Mouse (Mus musculus) MEL (cell line): ENCODE results near the gene Tnik. TPM values are rescaled to one million over a fixed set of nuclear protein-coding genes. Genes with fewer than 3 reads are reported as not detected.

Source experiments
- DNase-seq: peaks from one replicate; pipeline ENCODE4 v3.0.0; 2011; ENCODE audit warnings: low read depth, low spot score
- H3K27ac ChIP-seq: 2 replicates; pipeline ENCODE4 v1.5.1; 2012; ENCODE audit warnings: low read depth, mild to moderate bottlenecking, control low read depth, low read length, moderate library complexity; ENCODE audit not compliant: control insufficient read depth
- H3K27me3 ChIP-seq, 2 experiments: fragments of 150-350 bp in 1 of 2; sonication (generic) in 1 of 2; 2 replicates each; pipeline ENCODE4 v1.6.1; 2012; ENCODE audit warnings: low read length in 2 of 2, mild to moderate bottlenecking in 2 of 2, improper control_type of control experiment in 1 of 2, moderate library complexity in 1 of 2; ENCODE audit not compliant: insufficient read depth in 2 of 2, control insufficient read depth in 1 of 2
- H3K36me3 ChIP-seq, 2 experiments: 2 replicates each; pipeline ENCODE4 v1.6.1; 2012 to 2014; ENCODE audit warnings: low read length in 2 of 2, improper control_type of control experiment in 1 of 2, inconsistent platforms in 1 of 2, mild to moderate bottlenecking in 1 of 2; ENCODE audit not compliant: insufficient read depth in 2 of 2, control insufficient read depth in 1 of 2
- H3K4me1 ChIP-seq, 2 experiments: fragments of 150-350 bp in 1 of 2; sonication (generic) in 1 of 2; 2 replicates each; pipeline ENCODE4 v1.6.1; 2012; ENCODE audit warnings: low read length in 2 of 2, improper control_type of control experiment in 1 of 2, mild to moderate bottlenecking in 1 of 2; ENCODE audit not compliant: insufficient read depth in 2 of 2, control insufficient read depth in 1 of 2
- H3K4me3 ChIP-seq, 2 experiments: fragments of 150-350 bp in 1 of 2; sonication (generic) in 1 of 2; 2 replicates each; pipeline ENCODE4 v1.5.1; 2012; ENCODE audit warnings: low read depth in 2 of 2, low read length in 2 of 2, mild to moderate bottlenecking in 2 of 2, moderate library complexity in 2 of 2, control low read depth in 1 of 2, improper control_type of control experiment in 1 of 2; ENCODE audit not compliant: control insufficient read depth in 1 of 2, insufficient read depth in 1 of 2
- H3K79me2 ChIP-seq: 2 replicates; pipeline ENCODE4 v1.6.1; 2012; ENCODE audit warnings: mild to moderate bottlenecking, low read length, moderate library complexity; ENCODE audit not compliant: control insufficient read depth, poor library complexity, insufficient read depth
- H3K9ac ChIP-seq: 2 replicates; pipeline ENCODE4 v1.6.1; 2012; ENCODE audit warnings: low read depth, mild to moderate bottlenecking, control low read depth, low read length, moderate library complexity; ENCODE audit not compliant: control insufficient read depth, poor library complexity, severe bottlenecking
- H3K9me3 ChIP-seq: fragments of 150-350 bp; sonication (generic); replicated peaks from 2 replicates; pipeline ENCODE4 v1.6.1; 2012; ENCODE audit warnings: mild to moderate bottlenecking, low read length, improper control_type of control experiment, moderate library complexity; ENCODE audit not compliant: insufficient read depth
- BHLHE40 ChIP-seq: IDR thresholded peaks from 2 replicates; pipeline ENCODE4 v1.6.1; 2012; ENCODE audit warnings: low read depth, mild to moderate bottlenecking, inconsistent platforms, low read length, improper control_type of control experiment, borderline replicate concordance
- CHD2 ChIP-seq: IDR thresholded peaks from 2 replicates; pipeline ENCODE4 v1.6.1; 2011; ENCODE audit warnings: low read length, improper control_type of control experiment
- CTCF ChIP-seq, 3 experiments: IDR thresholded peaks in 2 of 3; conservative IDR thresholded peaks in 1 of 3; 2 replicates each; pipeline ENCODE4 v1.5.1; 2011 to 2012; ENCODE audit warnings: low read length in 3 of 3, low read depth in 2 of 3, mild to moderate bottlenecking in 2 of 3, improper control_type of control experiment in 1 of 3, inconsistent platforms in 1 of 3, mixed read lengths in 1 of 3, moderate library complexity in 1 of 3; ENCODE audit not compliant: control insufficient read depth in 1 of 3, insufficient read depth in 1 of 3, poor library complexity in 1 of 3, severe bottlenecking in 1 of 3
- E2F4 ChIP-seq: IDR thresholded peaks from 2 replicates; pipeline ENCODE4 v1.6.1; 2011; ENCODE audit warnings: low read depth, low read length, improper control_type of control experiment, borderline replicate concordance
- EP300 ChIP-seq, 2 experiments: IDR thresholded peaks; 2 replicates each; pipeline ENCODE4 v1.6.1; 2011; ENCODE audit warnings: improper control_type of control experiment in 2 of 2, low read length in 2 of 2, low read depth in 1 of 2, mild to moderate bottlenecking in 1 of 2
- GABPA ChIP-seq: IDR thresholded peaks from 2 replicates; pipeline ENCODE4 v1.6.1; 2012; ENCODE audit warnings: low read depth, mild to moderate bottlenecking, inconsistent platforms, low read length, improper control_type of control experiment, moderate library complexity
- JUND ChIP-seq: IDR thresholded peaks from 2 replicates; pipeline ENCODE4 v1.6.1; 2011; ENCODE audit warnings: low read depth, mild to moderate bottlenecking, improper control_type of control experiment, low read length
- MAFK ChIP-seq: IDR thresholded peaks from 2 replicates; pipeline ENCODE4 v1.6.1; 2011; ENCODE audit warnings: low read depth, mild to moderate bottlenecking, low read length, improper control_type of control experiment, borderline replicate concordance
- POLR2AphosphoS5 ChIP-seq: IDR thresholded peaks from 2 replicates; pipeline ENCODE4 v1.6.1; 2012; ENCODE audit warnings: low read depth, borderline replicate concordance, mild to moderate bottlenecking, inconsistent platforms, low read length, moderate library complexity, mixed read lengths
- SMC3 ChIP-seq: IDR thresholded peaks from 2 replicates; pipeline ENCODE4 v1.6.1; 2011; ENCODE audit warnings: low read depth, low read length, improper control_type of control experiment
- TAL1 ChIP-seq: IDR thresholded peaks from 2 replicates; pipeline ENCODE4 v1.6.1; 2012; ENCODE audit warnings: mild to moderate bottlenecking, inconsistent platforms, low read length, moderate library complexity, mixed read lengths
- TBP ChIP-seq: IDR thresholded peaks from 2 replicates; pipeline ENCODE4 v1.8.0; 2011; ENCODE audit warnings: low read depth, low read length, improper control_type of control experiment
- ZKSCAN1 ChIP-seq: IDR thresholded peaks from 2 replicates; pipeline ENCODE4 v1.6.1; 2012; ENCODE audit warnings: low read depth, mild to moderate bottlenecking, inconsistent platforms, low read length, improper control_type of control experiment, moderate library complexity
- ZNF384 ChIP-seq: IDR thresholded peaks from 2 replicates; pipeline ENCODE4 v1.6.1; 2012; ENCODE audit warnings: low read depth, mild to moderate bottlenecking, inconsistent platforms, low read length, improper control_type of control experiment
- polyA plus RNA-seq, 2 experiments: library from polyadenylated mRNA; stranded (reverse) in 1 of 2; unstranded in 1 of 2; fragments of >175 nt in 1 of 2; fragments of >200 nt in 1 of 2; gene quantifications; 2 replicates each; pipeline versions ENCODE4 v1.2.1 to v1.2.4; 2012; ENCODE audit warnings: low replicate concordance in 2 of 2, low read depth in 1 of 2; ENCODE audit not compliant: insufficient read length in 2 of 2, insufficient read depth in 1 of 2, missing spikeins in 1 of 2
- total RNA-seq: library from RNA; depleted of rRNA; stranded (reverse); fragments of 300-350 nt; gene quantifications from 2 replicates; pipeline ENCODE4 v1.2.3, GENCODE M21; 2012

The Tnik gene
- total and polyA plus RNA-seq, 3 experiments, result 9.9 to 78.4 (median 13.6) TPM

- no peaks in the 10 kb centered on the region for H3K9me3 ChIP-seq
- H3K79me2 ChIP-seq, result no peaks in the 10 kb centered on the region
- H3K4me1 ChIP-seq, result no peaks in the 10 kb centered on the region
- no peak overlapping the region for H3K9ac ChIP-seq
- H3K36me3 ChIP-seq, result no peaks in the 10 kb centered on the region
- DNase-seq, result no peak
- H3K27ac ChIP-seq, result no peak overlapping the region
- TF ChIP-seq TAL1, result no peak
- no peak for TF ChIP-seq SMC3
- no peak for TF ChIP-seq ZNF384
- no peak overlapping the region for H3K4me3 ChIP-seq
- H3K27me3 ChIP-seq, result no peaks in the 10 kb centered on the region
Measured at GRCm38 (mm10) chr3:28487418-28487817, 224.4 kb downstream of the Tnik start.

GRCm38 (mm10) chr3:28491085-28492041 lies 228.3 kb downstream of the Tnik start:
- Histone ChIP-seq H3K4me3 (no peak overlapping the region), H3K36me3 (no peaks in the 10 kb centered on the region), H3K27me3 (no peaks in the 10 kb centered on the region), H3K27ac (no peak overlapping the region), H3K9ac (no peak overlapping the region), H3K9me3 (no peaks in the 10 kb centered on the region), H3K79me2 (no peaks in the 10 kb centered on the region), H3K4me1 (no peaks in the 10 kb centered on the region)
- DNase-seq, result no peak
- no peak for TF ChIP-seq CHD2
- TF ChIP-seq CTCF (IDR thresholded peaks at IDR 0.05 in 2 of 3, conservative IDR thresholded peaks at IDR 0.05 in 1 of 3; ENCODE audit: control insufficient read depth in 1 of 3, insufficient read depth in 1 of 3, low read depth in 2 of 3, low read length in 3 of 3, poor library complexity in 1 of 3, severe bottlenecking in 1 of 3), result no peak
- TF ChIP-seq TBP, result no peak
- no peak for TF ChIP-seq EP300 (IDR thresholded peaks at IDR 0.05; ENCODE audit: low read depth in 1 of 2, low read length in 2 of 2)
- no peak for TF ChIP-seq E2F4
- no peak for TF ChIP-seq MAFK
- no peak for TF ChIP-seq ZKSCAN1
- no peak for TF ChIP-seq GABPA
- TF ChIP-seq POLR2AphosphoS5, result no peak
- TF ChIP-seq BHLHE40, result no peak
- no peak for TF ChIP-seq JUND
